Mouse (Mus musculus): ENCODE data around the gene Crlf2. TPM values are rescaled to one million over a fixed set of nuclear protein-coding genes. Genes with fewer than 3 reads are reported as not detected.

Crlf2 gene
- polyA plus RNA-seq, 1 experiment from 2014 or later, result 19.3 TPM

- H3K4me3 ChIP-seq (ENCODE audit: low read depth, low read length), result no peak overlapping the region
- H3K36me3 ChIP-seq (ENCODE audit: control insufficient read depth, insufficient read depth, low read length), result no peaks in the 10 kb centered on the region
- no peak overlapping the region for H3K9ac ChIP-seq (replicated peaks; ENCODE audit: low read depth, low read length)
- no peaks in the 10 kb centered on the region for H3K27me3 ChIP-seq (ENCODE audit: control insufficient read depth, insufficient read depth, low read length)
- H3K4me1 ChIP-seq (ENCODE audit: control insufficient read depth, insufficient read depth, low read length), result no peaks in the 10 kb centered on the region
- H3K27ac ChIP-seq (ENCODE audit: low read depth, low read length), result no peak overlapping the region
- ATAC-seq (ENCODE audit: low read depth), result no peak
- no peak overlapping the region for H3K4me2 ChIP-seq (ENCODE audit: low read depth, low read length)
- whole genome bisulfite sequencing, result 93% methylated on average over 25 of the region's 25 CpGs
- peaks cover 11% of the 10 kb centered on the region for H3K9me3 ChIP-seq (ENCODE audit: control insufficient read depth, low read length)
These were observed 7.6 kb downstream of the Crlf2 start for GRCm38 (mm10) chr5:109551041-109551765.

- no peak for ATAC-seq (ENCODE audit: low read depth)
- Histone ChIP-seq H3K36me3 (ENCODE audit: control insufficient read depth, insufficient read depth, low read length) (no peaks in the 10 kb centered on the region), H3K4me1 (ENCODE audit: control insufficient read depth, insufficient read depth, low read length) (no peaks in the 10 kb centered on the region), H3K27me3 (ENCODE audit: control insufficient read depth, insufficient read depth, low read length) (no peaks in the 10 kb centered on the region), H3K9me3 (ENCODE audit: control insufficient read depth, low read length) (peaks cover 4% of the 10 kb centered on the region), H3K4me2 (ENCODE audit: low read depth, low read length) (no peak overlapping the region), H3K4me3 (ENCODE audit: low read depth, low read length) (no peak overlapping the region), H3K9ac (replicated peaks; ENCODE audit: low read depth, low read length) (no peak overlapping the region), H3K27ac (ENCODE audit: low read depth, low read length) (no peak overlapping the region)
- 89% methylated on average over 31 of the region's 36 CpGs for WGBS
These were observed 8.4 kb downstream of the Crlf2 start for GRCm38 (mm10) chr5:109550225-109550935.

GRCm38 (mm10) chr5:109548712-109549111 lies 10.1 kb downstream of the Crlf2 start:
- Histone ChIP-seq H3K4me2 (ENCODE audit: low read depth, low read length) (no peak overlapping the region), H3K4me1 (ENCODE audit: control insufficient read depth, insufficient read depth, low read length) (no peaks in the 10 kb centered on the region), H3K9me3 (ENCODE audit: control insufficient read depth, low read length) (no peaks in the 10 kb centered on the region; the same call in 1 of the 2 replicates), H3K36me3 (ENCODE audit: control insufficient read depth, insufficient read depth, low read length) (no peaks in the 10 kb centered on the region), H3K9ac (replicated peaks; ENCODE audit: low read depth, low read length) (no peak overlapping the region), H3K4me3 (ENCODE audit: low read depth, low read length) (no peak overlapping the region), H3K27ac (ENCODE audit: low read depth, low read length) (no peak overlapping the region), H3K27me3 (ENCODE audit: control insufficient read depth, insufficient read depth, low read length) (no peaks in the 10 kb centered on the region)
- 73% methylated on average over 9 of the region's 9 CpGs for WGBS
- no peak for ATAC-seq (ENCODE audit: low read depth)

- Histone ChIP-seq H3K4me2 (ENCODE audit: low read depth, low read length) (no peak overlapping the region), H3K27ac (ENCODE audit: low read depth, low read length) (no peak overlapping the region), H3K9me3 (ENCODE audit: control insufficient read depth, low read length) (no peaks in the 10 kb centered on the region; the same call in 1 of the 2 replicates), H3K4me1 (ENCODE audit: control insufficient read depth, insufficient read depth, low read length) (no peaks in the 10 kb centered on the region), H3K27me3 (ENCODE audit: control insufficient read depth, insufficient read depth, low read length) (no peaks in the 10 kb centered on the region), H3K4me3 (ENCODE audit: low read depth, low read length) (no peak overlapping the region), H3K36me3 (ENCODE audit: control insufficient read depth, insufficient read depth, low read length) (no peaks in the 10 kb centered on the region), H3K9ac (replicated peaks; ENCODE audit: low read depth, low read length) (no peak overlapping the region)
- ATAC-seq (ENCODE audit: low read depth), result no peak
- WGBS, result 92% methylated on average over 2 of the region's 2 CpGs
These were observed 11.7 kb downstream of the Crlf2 start for GRCm38 (mm10) chr5:109547112-109547511.

GRCm38 (mm10) chr5:109509679-109510078 lies 49.1 kb downstream of the Crlf2 start:
- H3K4me2 ChIP-seq (ENCODE audit: low read depth, low read length), result no peak overlapping the region
- ATAC-seq (ENCODE audit: low read depth), result no peak
- H3K36me3 ChIP-seq (ENCODE audit: control insufficient read depth, insufficient read depth, low read length), result no peaks in the 10 kb centered on the region
- H3K9ac ChIP-seq (replicated peaks; ENCODE audit: low read depth, low read length), result no peak overlapping the region
- no peaks in the 10 kb centered on the region for H3K9me3 ChIP-seq (ENCODE audit: control insufficient read depth, low read length)
- no peak overlapping the region for H3K4me3 ChIP-seq (ENCODE audit: low read depth, low read length)
- H3K27me3 ChIP-seq (ENCODE audit: control insufficient read depth, insufficient read depth, low read length), result no peaks in the 10 kb centered on the region
- no peak overlapping the region for H3K27ac ChIP-seq (ENCODE audit: low read depth, low read length)
- no peaks in the 10 kb centered on the region for H3K4me1 ChIP-seq (ENCODE audit: control insufficient read depth, insufficient read depth, low read length)

- Histone ChIP-seq H3K27ac (ENCODE audit: low read depth, low read length) (no peak overlapping the region), H3K4me2 (ENCODE audit: low read depth, low read length) (no peak overlapping the region), H3K4me3 (ENCODE audit: low read depth, low read length) (no peak overlapping the region), H3K27me3 (ENCODE audit: control insufficient read depth, insufficient read depth, low read length) (no peaks in the 10 kb centered on the region), H3K36me3 (ENCODE audit: control insufficient read depth, insufficient read depth, low read length) (no peaks in the 10 kb centered on the region), H3K9me3 (ENCODE audit: control insufficient read depth, low read length) (no peaks in the 10 kb centered on the region), H3K4me1 (ENCODE audit: control insufficient read depth, insufficient read depth, low read length) (no peaks in the 10 kb centered on the region), H3K9ac (replicated peaks; ENCODE audit: low read depth, low read length) (no peak overlapping the region)
- ATAC-seq (ENCODE audit: low read depth), result no peak
- 9% methylated on average over 1 of the region's 1 CpGs for WGBS
These were observed 52.1 kb downstream of the Crlf2 start for GRCm38 (mm10) chr5:109506729-109507128.

Other genes with a start within 250 kb of the Crlf2 start
- gene Vmn2r16, start 228.8 kb downstream of the Crlf2 start, polyA plus RNA-seq (2014; fragmentation: Nextera tagmentation; extraction: Ambion mirVana), result not detected in 2 replicates
- not detected in 2 replicates for gene Vmn2r17, start 139.3 kb downstream of the Crlf2 start, polyA plus RNA-seq (2014; fragmentation: Nextera tagmentation; extraction: Ambion mirVana)
- gene 5430403G16Rik, start 132.0 kb upstream of the Crlf2 start, polyA plus RNA-seq (2014; fragmentation: Nextera tagmentation; extraction: Ambion mirVana), result 1.7 and 2.3 TPM in 2 replicates
- 3.0 and 5.0 TPM in 2 replicates for gene 4930522L14Rik, start 192.9 kb upstream of the Crlf2 start, polyA plus RNA-seq (2014; fragmentation: Nextera tagmentation; extraction: Ambion mirVana)

All from neural tube, embryonic 14.5 days (tissue).